Mouse (Mus musculus): ENCODE measurements around the gene Mat2a. TPM values are rescaled to one million over a fixed set of nuclear protein-coding genes. Genes with fewer than 3 reads are reported as not detected.

The Mat2a gene
- polyA plus RNA-seq, 1 experiment from 2014 or later, result 476 TPM

- 39% methylated on average over 8 of the region's 8 CpGs for WGBS
- Histone ChIP-seq H3K27ac (no peak overlapping the region), H3K9ac (no peak overlapping the region), H3K4me1 (no peaks in the 10 kb centered on the region), H3K36me3 (replicated peaks) (peaks cover 72% of the 10 kb centered on the region), H3K9me3 (no peaks in the 10 kb centered on the region), H3K4me3 (replicated peaks) (no peak overlapping the region), H3K4me2 (no peak overlapping the region), H3K27me3 (no peaks in the 10 kb centered on the region)
- ATAC-seq (ENCODE audit: low FRiP score), result peak; percentile 83
These were observed 11.3 kb downstream of the Mat2a start for GRCm38 (mm10) chr6:72428036-72428435.

- ATAC-seq (ENCODE audit: low FRiP score), result no peak
- no peak overlapping the region for H3K4me2 ChIP-seq
- WGBS, result 93% methylated on average over 11 of the region's 11 CpGs
- H3K4me1 ChIP-seq, result no peaks in the 10 kb centered on the region
- H3K27me3 ChIP-seq, result no peaks in the 10 kb centered on the region
- H3K36me3 ChIP-seq (replicated peaks), result peaks cover 62% of the 10 kb centered on the region
- H3K9ac ChIP-seq, result no peak overlapping the region
- no peak overlapping the region for H3K27ac ChIP-seq
- no peak overlapping the region for H3K4me3 ChIP-seq (replicated peaks)
- no peaks in the 10 kb centered on the region for H3K9me3 ChIP-seq
These were observed 13.7 kb downstream of the Mat2a start for GRCm38 (mm10) chr6:72425646-72426045.

GRCm38 (mm10) chr6:72420901-72421300, 18.5 kb downstream of the Mat2a start:
- Histone ChIP-seq H3K27me3 (no peaks in the 10 kb centered on the region), H3K4me2 (no peak overlapping the region), H3K27ac (no peak overlapping the region), H3K9me3 (no peaks in the 10 kb centered on the region), H3K36me3 (replicated peaks) (peaks cover 60% of the 10 kb centered on the region), H3K4me1 (peaks cover 1% of the 10 kb centered on the region; the same call in 1 of the 2 replicates), H3K4me3 (replicated peaks) (no peak overlapping the region), H3K9ac (no peak overlapping the region)
- 92% methylated on average over 10 of the region's 10 CpGs for WGBS
- no peak for ATAC-seq (ENCODE audit: low FRiP score)

- H3K9me3 ChIP-seq, result no peaks in the 10 kb centered on the region
- no peak for ATAC-seq (ENCODE audit: low FRiP score)
- no peak overlapping the region for H3K4me2 ChIP-seq
- no peak overlapping the region for H3K9ac ChIP-seq
- H3K36me3 ChIP-seq (replicated peaks), result peaks cover 49% of the 10 kb centered on the region
- 93% methylated on average over 1 of the region's 1 CpGs for WGBS
- no peak overlapping the region for H3K4me3 ChIP-seq (replicated peaks)
- H3K27ac ChIP-seq, result no peak overlapping the region
- no peaks in the 10 kb centered on the region for H3K27me3 ChIP-seq
- peaks cover 10% of the 10 kb centered on the region for H3K4me1 ChIP-seq
These were observed 19.6 kb downstream of the Mat2a start for GRCm38 (mm10) chr6:72419806-72420205.

- Histone ChIP-seq H3K27ac (no peak overlapping the region), H3K9me3 (no peaks in the 10 kb centered on the region), H3K27me3 (no peaks in the 10 kb centered on the region), H3K36me3 (replicated peaks) (peaks cover 33% of the 10 kb centered on the region), H3K4me1 (peaks cover 18% of the 10 kb centered on the region), H3K4me3 (replicated peaks) (no peak overlapping the region), H3K9ac (no peak overlapping the region), H3K4me2 (no peak overlapping the region)
- 94% methylated on average over 4 of the region's 4 CpGs for WGBS
- ATAC-seq (ENCODE audit: low FRiP score), result no peak
These were observed 21.1 kb downstream of the Mat2a start for GRCm38 (mm10) chr6:72418279-72418678.

GRCm38 (mm10) chr6:72415964-72416772, 23.2 kb downstream of the Mat2a start:
- peaks cover 21% of the 10 kb centered on the region for H3K36me3 ChIP-seq (replicated peaks)
- H3K27ac ChIP-seq, result no peak overlapping the region
- H3K9ac ChIP-seq, result no peak overlapping the region
- no peaks in the 10 kb centered on the region for H3K9me3 ChIP-seq
- H3K4me3 ChIP-seq (replicated peaks), result no peak overlapping the region
- H3K4me2 ChIP-seq, result no peak overlapping the region
- 89% methylated on average over 7 of the region's 7 CpGs for WGBS
- H3K4me1 ChIP-seq, result peaks cover 18% of the 10 kb centered on the region
- no peak for ATAC-seq (ENCODE audit: low FRiP score)
- H3K27me3 ChIP-seq, result no peaks in the 10 kb centered on the region

GRCm38 (mm10) chr6:72415181-72415580, 24.2 kb downstream of the Mat2a start:
- peak overlapping the region; percentile 81 for H3K4me2 ChIP-seq
- H3K4me1 ChIP-seq, result peaks cover 18% of the 10 kb centered on the region
- H3K27me3 ChIP-seq, result 0 out of 2 replicates have a peak, but pooled peaks cover 4% of the 10 kb centered on the region
- ATAC-seq (ENCODE audit: low FRiP score), result no peak
- peak overlapping the region; percentile 78 for H3K4me3 ChIP-seq (replicated peaks)
- no peak overlapping the region for H3K27ac ChIP-seq
- H3K36me3 ChIP-seq (replicated peaks), result peaks cover 21% of the 10 kb centered on the region
- WGBS, result 82% methylated on average over 5 of the region's 5 CpGs
- H3K9me3 ChIP-seq, result no peaks in the 10 kb centered on the region
- H3K9ac ChIP-seq, result peak overlapping the region; percentile 83; the same call in 1 of the 2 replicates

GRCm38 (mm10) chr6:72414076-72414756, 25.1 kb downstream of the Mat2a start, which contains the start of gene Ggcx:
Gene Ggcx (plus strand): TSS chr6:72414308.
- WGBS, result 2% methylated on average over 33 of the region's 33 CpGs
- H3K27me3 ChIP-seq, result 0 out of 2 replicates have a peak, but pooled peaks cover 4% of the 10 kb centered on the region
- peak within 1 kb of the TSS; percentile 81 for H3K4me2 ChIP-seq
- ATAC-seq (ENCODE audit: low FRiP score), result peak; percentile 97
- peaks cover 16% of the 10 kb centered on the region for H3K36me3 ChIP-seq (replicated peaks)
- H3K9ac ChIP-seq, result peak within 1 kb of the TSS; percentile 83
- no peak within 1 kb of the TSS for H3K27ac ChIP-seq
- peaks cover 18% of the 10 kb centered on the region for H3K4me1 ChIP-seq
- no peaks in the 10 kb centered on the region for H3K9me3 ChIP-seq
- H3K4me3 ChIP-seq (replicated peaks), result peak within 1 kb of the TSS; percentile 78

- 0 out of 2 replicates have a peak, but pooled peaks cover 4% of the 10 kb centered on the region for H3K27me3 ChIP-seq
- H3K4me2 ChIP-seq, result no peak overlapping the region
- no peak overlapping the region for H3K4me3 ChIP-seq (replicated peaks)
- H3K9ac ChIP-seq, result no peak overlapping the region
- no peak overlapping the region for H3K27ac ChIP-seq
- no peaks in the 10 kb centered on the region for H3K36me3 ChIP-seq (replicated peaks)
- peaks cover 13% of the 10 kb centered on the region for H3K4me1 ChIP-seq
- no peaks in the 10 kb centered on the region for H3K9me3 ChIP-seq
- WGBS, result 89% methylated on average over 7 of the region's 7 CpGs
- ATAC-seq (ENCODE audit: low FRiP score), result no peak
These were observed 28.8 kb downstream of the Mat2a start for GRCm38 (mm10) chr6:72410518-72410917.

- H3K36me3 ChIP-seq (replicated peaks), result no peaks in the 10 kb centered on the region
- peaks cover 10% of the 10 kb centered on the region for H3K4me1 ChIP-seq
- WGBS, result 35% methylated on average over 1 of the region's 1 CpGs
- H3K27ac ChIP-seq, result no peak overlapping the region
- H3K4me2 ChIP-seq, result no peak overlapping the region
- H3K4me3 ChIP-seq (replicated peaks), result no peak overlapping the region
- H3K9ac ChIP-seq, result no peak overlapping the region
- no peaks in the 10 kb centered on the region for H3K9me3 ChIP-seq
- H3K27me3 ChIP-seq, result 0 out of 2 replicates have a peak, but pooled peaks cover 4% of the 10 kb centered on the region
- ATAC-seq (ENCODE audit: low FRiP score), result no peak
These were observed 29.4 kb downstream of the Mat2a start for GRCm38 (mm10) chr6:72410003-72410402.

GRCm38 (mm10) chr6:72409567-72409966, 29.8 kb downstream of the Mat2a start:
- Histone ChIP-seq H3K4me1 (peaks cover 6% of the 10 kb centered on the region), H3K27ac (no peak overlapping the region), H3K9ac (no peak overlapping the region), H3K4me3 (replicated peaks) (no peak overlapping the region), H3K27me3 (0 out of 2 replicates have a peak, but pooled peaks cover 4% of the 10 kb centered on the region), H3K36me3 (replicated peaks) (no peaks in the 10 kb centered on the region), H3K4me2 (no peak overlapping the region), H3K9me3 (no peaks in the 10 kb centered on the region)
- ATAC-seq (ENCODE audit: low FRiP score), result no peak
- 19% methylated on average over 3 of the region's 3 CpGs for WGBS

GRCm38 (mm10) chr6:72407119-72407518, 32.2 kb downstream of the Mat2a start:
- H3K4me1 ChIP-seq, result no peaks in the 10 kb centered on the region
- peak; percentile 46; the same call in 1 of the 2 replicates for ATAC-seq (ENCODE audit: low FRiP score)

More at GRCm38 (mm10) chr6:72407119-72407518, 32.2 kb downstream of the Mat2a start:
- Histone ChIP-seq H3K4me3 (replicated peaks) (no peak overlapping the region), H3K9ac (no peak overlapping the region), H3K27me3 (0 out of 2 replicates have a peak, but pooled peaks cover 4% of the 10 kb centered on the region), H3K9me3 (no peaks in the 10 kb centered on the region), H3K4me2 (no peak overlapping the region), H3K27ac (no peak overlapping the region), H3K36me3 (replicated peaks) (no peaks in the 10 kb centered on the region)
- WGBS, result 3% methylated on average over 5 of the region's 5 CpGs
